Mouse (Mus musculus) thymus, adult 2 months (tissue): ENCODE results near the gene Tpgs1.

Experiments used
- CTCF ChIP-seq: fragments of 200-500 bp; IDR thresholded peaks from 2 replicates; pipeline ENCODE4 v1.5.1; 2012; ENCODE audit warnings: mild to moderate bottlenecking, control low read depth, low read length, moderate library complexity, borderline replicate concordance; ENCODE audit not compliant: control insufficient read depth, poor library complexity, insufficient read depth; ENCODE audit errors: extremely low read depth
- POLR2A ChIP-seq: fragments of 200-500 bp; IDR thresholded peaks from 2 replicates; pipeline ENCODE4 v1.6.1; 2012; ENCODE audit warnings: mild to moderate bottlenecking, low read length, control low read depth, moderate library complexity; ENCODE audit not compliant: control insufficient read depth, poor library complexity, insufficient read depth; ENCODE audit errors: extremely low read depth

DNA sequence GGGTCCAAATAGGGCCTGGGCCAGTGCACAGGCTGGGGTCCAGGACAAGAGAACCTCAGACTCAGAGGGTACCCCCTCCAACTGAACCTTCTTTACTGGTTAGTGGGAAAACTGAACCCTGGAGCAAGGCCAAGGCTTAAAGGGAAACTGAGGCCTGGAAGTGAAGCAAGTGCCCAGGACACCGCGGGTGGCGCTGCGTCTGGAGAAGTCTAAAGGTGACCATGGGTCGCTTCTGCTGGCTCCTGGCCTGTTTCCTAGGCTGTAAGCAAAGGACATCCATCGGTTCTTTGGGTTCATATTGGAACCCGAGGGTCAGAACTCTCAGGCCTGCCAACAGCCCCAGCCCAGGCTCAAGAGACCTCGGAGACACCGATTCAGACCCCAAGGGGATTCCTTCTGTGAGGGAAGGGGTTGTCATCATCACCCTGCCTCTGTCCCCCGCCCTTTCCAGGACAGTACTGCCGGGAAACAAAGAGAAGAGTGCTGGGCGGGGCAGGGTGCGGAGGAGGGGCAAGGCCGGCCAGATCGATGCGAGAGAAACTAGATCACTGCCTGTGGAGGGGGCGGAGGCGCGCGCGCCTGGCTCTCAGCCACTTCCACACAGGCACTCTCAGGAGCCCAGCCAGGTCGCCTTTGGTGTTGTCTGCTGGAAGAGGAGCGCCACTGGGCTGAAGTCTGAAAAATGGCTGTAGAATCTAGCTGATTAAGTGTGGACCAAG is 30.5 kb upstream of the Tpgs1 start:
- TF ChIP-seq CTCF (no peak), POLR2A (no peak)
